Mouse (Mus musculus) kidney, adult 2 months (tissue): ENCODE results near the gene Kit.

Experiments
- CTCF ChIP-seq: fragments of 200-500 bp; conservative IDR thresholded peaks from 2 replicates; pipeline ENCODE4 v1.5.1; 2011; ENCODE audit warnings: low read depth, mild to moderate bottlenecking, control low read depth, low read length, moderate library complexity, mixed read lengths; ENCODE audit not compliant: insufficient read depth, insufficient read length
- POLR2A ChIP-seq: fragments of 200-500 bp; IDR thresholded peaks from one replicate; pipeline ENCODE4 v1.6.1; 2011; ENCODE audit warnings: low read depth, low read length, control low read depth

GRCm38 (mm10) chr5:75579646-75580268 lies 5.0 kb downstream of the Kit start:
- TF ChIP-seq CTCF (no peak), POLR2A (no peak)
